Mouse (Mus musculus): ENCODE measurements around the gene 1700113H08Rik.

- TF ChIP-seq CHD2 (IDR thresholded peaks at IDR 0.05; ENCODE audit: low read depth, low read length), result no peak
- TF ChIP-seq ZC3H11A (IDR thresholded peaks at IDR 0.05; ENCODE audit: borderline replicate concordance, low read depth, low read length), result no peak
- no peak for TF ChIP-seq HCFC1 (IDR thresholded peaks at IDR 0.05; ENCODE audit: borderline replicate concordance, insufficient read depth, low read length)
- no peak for TF ChIP-seq MAFK (IDR thresholded peaks at IDR 0.05; ENCODE audit: insufficient read depth, low read depth, low read length)
Observed at GRCm38 (mm10) chr10:87110909-87111308, 53.1 kb downstream of the 1700113H08Rik start.

All from ES-E14 (cell line).